Mouse (Mus musculus) right cerebral cortex, postnatal 36 days (tissue): ENCODE results near the gene Prune2.
"Not testable (repeated sequence)": the region's sequence is repeated elsewhere in the genome, so short reads cannot be mapped to it uniquely, and the experiment has no call there.

Source experiments
- DNase-seq, 2 experiments: peaks; one replicate each; pipeline ENCODE4 v3.0.0; 2022; ENCODE audit warnings: low spot score in 2 of 2, mixed read lengths in 1 of 2

The Prune2 gene

GRCm38 (mm10) chr19:17125380-17125779 is 169.5 kb downstream of the Prune2 start:
- no peak for DNase-seq

DNA sequence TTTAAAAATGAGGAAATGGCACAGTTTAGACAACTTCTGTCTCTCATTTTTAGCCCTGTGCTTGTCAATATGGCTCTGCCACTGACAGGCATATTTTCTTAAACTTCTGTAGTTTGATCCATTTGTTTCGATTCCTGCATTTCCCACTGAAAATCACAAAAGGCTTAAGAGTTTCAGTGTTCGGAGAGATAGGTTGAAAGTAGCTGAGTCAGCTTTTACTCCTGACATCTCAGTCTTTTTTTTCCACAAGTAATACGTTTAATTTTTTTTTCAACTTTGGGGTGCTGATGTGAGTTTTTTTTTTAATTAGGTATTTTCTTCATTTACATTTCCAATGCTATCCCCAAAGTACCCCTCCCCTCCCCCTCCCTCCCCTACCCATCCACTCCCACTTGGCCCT is 174.6 kb downstream of the Prune2 start:
- DNase-seq, result no peak

GRCm38 (mm10) chr19:17136677-17137460 is 181.0 kb downstream of the Prune2 start:
- peak; percentile 72 to 83 for DNase-seq

- DNase-seq, result no peak
These were observed 181.7 kb downstream of the Prune2 start for GRCm38 (mm10) chr19:17137656-17138055.

DNA sequence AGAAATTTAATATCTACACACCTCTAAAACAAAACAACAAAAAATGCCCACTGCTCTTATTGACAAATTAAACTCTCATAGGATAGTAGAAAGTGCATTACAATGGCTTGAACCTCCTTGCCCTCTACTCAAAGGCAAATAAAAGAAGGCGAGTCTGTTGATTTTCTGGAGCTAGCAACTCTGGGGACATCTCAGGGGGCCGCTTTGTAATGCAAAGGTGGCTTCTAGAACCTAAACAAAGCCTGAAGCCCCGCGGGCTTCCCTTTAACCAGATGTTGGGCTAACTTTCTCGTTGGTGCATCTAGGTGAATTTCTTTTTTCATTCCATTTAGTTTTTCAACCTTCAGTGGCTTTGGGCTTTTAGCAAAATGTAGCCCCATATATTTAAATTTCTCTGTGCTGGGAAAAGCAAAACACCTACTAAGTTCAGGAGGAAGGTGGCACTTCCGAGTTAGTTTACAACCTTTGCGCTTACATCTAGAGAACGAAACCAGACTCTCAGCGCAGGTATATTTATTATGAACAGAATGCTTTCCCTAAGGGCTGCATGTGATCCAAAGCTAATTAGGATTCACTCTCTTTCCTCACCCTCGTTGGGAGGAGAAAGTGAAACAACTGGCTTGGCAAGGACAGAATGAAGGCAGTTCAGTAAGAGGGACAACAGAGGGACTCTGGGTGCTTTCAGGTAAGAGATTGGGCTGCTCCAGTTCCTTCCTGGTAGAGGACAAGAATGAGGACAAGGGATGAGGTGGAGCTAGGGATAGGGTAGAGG is 182.4 kb downstream of the Prune2 start:
- no peak for DNase-seq

- DNase-seq, result no peak
These were observed 184.3 kb downstream of the Prune2 start for GRCm38 (mm10) chr19:17140016-17140914.

- DNase-seq, result no peak
These were observed 187.3 kb downstream of the Prune2 start for GRCm38 (mm10) chr19:17143245-17143644.

DNA sequence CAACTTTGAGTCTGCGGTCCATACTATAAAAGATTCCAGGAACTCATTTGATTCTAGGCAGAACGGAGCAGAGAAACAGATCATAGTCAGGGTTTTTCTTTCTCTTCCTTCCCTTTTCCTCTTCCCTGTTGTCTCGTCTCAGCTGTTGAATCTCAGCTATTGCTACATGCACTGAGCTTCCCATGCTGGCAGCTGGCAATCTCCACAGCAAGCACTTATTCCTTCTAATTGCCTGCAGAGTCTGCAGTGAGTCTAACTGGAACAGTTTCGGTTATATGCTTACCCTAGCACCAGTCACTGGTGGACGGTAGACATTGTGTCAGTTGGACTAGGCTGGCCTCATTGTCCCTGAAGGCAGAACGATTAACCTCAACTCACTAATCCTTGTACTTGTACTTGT is 188.3 kb downstream of the Prune2 start:
- DNase-seq, result no peak

GRCm38 (mm10) chr19:17150064-17150463 is 194.1 kb downstream of the Prune2 start:
- no peak for DNase-seq

- no peak for DNase-seq
These were observed 195.9 kb downstream of the Prune2 start for GRCm38 (mm10) chr19:17151781-17152180.

- no peak for DNase-seq
These were observed 196.5 kb downstream of the Prune2 start for GRCm38 (mm10) chr19:17152461-17152860.

DNA sequence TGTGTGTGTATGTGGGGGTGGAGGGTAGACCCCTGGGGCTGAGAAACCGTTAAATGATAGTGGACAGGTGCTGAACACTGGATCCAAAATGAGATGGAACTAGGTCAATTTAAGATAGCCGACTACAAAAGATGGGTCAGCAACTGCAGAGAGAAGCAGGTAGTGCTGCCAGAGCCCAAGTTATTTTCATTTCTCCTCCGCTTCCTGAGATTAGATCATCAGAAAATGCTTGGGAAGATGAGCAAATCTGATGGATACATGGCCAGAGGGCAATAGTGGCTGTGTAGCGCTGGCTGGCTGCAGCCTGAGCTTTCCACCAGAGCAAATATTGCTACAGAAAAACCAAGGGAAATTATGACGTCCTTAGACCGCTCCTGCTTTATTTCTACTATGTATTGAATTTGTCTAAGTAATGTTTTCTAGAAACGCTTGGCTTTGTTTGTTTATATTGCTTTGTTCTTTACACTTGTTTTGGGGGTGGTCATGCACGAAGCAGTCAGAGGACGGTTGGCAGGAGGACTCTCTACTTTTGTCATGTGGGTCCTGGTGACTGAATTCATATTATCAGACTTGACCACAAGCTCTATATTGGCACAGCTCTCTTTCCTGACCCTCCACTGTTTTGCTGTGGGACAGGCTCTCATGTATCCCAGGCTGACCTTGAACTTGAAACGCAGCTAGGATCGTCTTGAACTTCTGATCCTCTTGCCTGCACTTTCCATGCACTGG is 198.2 kb downstream of the Prune2 start:
- DNase-seq, result no peak

- DNase-seq, result no peak
These were observed 199.3 kb downstream of the Prune2 start for GRCm38 (mm10) chr19:17155216-17155615.

DNA sequence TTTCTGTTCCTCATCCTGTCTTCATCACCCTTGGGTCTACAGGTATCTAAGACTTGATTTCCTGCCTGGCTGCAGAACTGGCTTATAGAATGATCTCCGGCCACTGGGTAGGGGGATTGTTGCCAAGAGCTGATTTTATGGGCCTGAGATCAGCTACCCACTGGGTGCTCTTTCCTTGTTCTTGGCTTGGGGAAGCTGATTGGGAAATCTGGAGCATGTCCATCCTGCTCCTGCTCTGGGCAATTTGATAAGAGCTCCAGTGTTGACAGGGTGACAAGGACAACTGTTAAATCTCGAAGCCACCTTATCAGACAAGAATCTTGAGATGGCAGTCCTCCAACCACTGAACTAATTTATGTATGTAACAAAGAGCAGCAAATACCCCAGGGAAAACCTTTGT is 203.8 kb downstream of the Prune2 start:
- DNase-seq, result no peak

- DNase-seq, result no peak
These were observed 204.3 kb downstream of the Prune2 start for GRCm38 (mm10) chr19:17160231-17160630.

DNA sequence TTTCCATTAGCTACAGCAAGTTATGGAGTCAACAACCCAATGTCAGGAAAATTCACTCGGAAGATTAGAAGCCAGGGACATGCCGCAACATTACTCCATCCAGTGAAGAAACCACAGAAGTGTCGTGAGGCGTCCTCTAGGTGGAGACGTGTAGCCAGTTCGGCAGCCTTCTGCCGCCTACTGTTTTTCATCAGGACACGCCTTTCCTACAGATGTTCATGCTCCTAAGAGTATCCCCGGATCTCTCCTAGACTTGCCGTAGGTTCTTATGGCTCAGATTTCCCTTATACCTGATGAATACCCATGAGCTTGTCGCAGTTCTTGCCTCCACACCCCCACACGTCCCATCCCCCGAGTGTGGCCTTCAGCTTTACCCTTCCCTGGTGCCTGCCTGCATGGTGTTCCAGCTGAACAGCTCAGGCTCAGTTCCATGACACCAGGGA is 207.6 kb downstream of the Prune2 start:
- peak in 1 of 2 experiments; percentile 11 for DNase-seq

- DNase-seq, result no peak
These were observed 210.4 kb downstream of the Prune2 start for GRCm38 (mm10) chr19:17166288-17166687.

GRCm38 (mm10) chr19:17168186-17168585 is 212.3 kb downstream of the Prune2 start:
- DNase-seq, result no peak

DNA sequence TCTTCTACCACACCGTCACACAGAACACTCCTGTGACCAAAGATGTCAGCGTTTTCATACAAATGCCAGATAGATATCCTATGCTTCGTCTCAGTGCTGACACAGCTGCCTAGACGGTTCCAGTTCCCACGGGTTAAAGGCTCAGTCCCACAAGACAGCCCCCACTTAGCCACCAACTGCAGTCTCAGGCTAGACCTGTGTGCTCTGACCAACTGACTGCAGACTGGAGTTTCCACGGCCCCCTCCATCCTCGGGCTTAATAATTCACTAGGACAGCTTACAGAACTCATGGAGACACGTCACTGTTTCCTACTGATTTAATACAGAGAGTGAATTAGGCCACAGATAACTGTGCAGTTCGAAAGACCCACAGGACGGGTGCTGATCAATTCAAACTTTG is 213.8 kb downstream of the Prune2 start:
- no peak for DNase-seq

DNA sequence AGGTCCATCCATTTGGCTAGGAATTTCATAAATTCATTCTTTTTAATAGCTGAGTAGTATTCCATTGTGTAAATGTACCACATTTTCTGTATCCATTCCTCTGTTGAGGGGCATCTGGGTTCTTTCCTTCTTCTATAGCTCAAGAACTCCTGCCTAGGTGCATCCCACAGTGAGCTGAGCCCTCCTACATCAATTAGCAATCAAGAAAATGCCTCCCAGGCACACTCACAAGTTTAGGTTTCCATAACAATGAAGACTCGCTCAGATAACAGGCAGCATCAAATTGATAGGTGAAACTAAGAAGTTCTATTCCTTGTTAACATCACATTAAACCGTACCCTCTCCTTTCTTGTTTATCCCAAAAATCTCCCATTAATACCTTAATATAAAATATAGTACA is 218.6 kb downstream of the Prune2 start:
- DNase-seq, result not testable (repeated sequence)

- DNase-seq, result peak; percentile 23 to 52
These were observed 224.6 kb downstream of the Prune2 start for GRCm38 (mm10) chr19:17180506-17180905.
